19 mouse cellular contexts compared by ENCODE assay signal in the genomic region with DNA sequence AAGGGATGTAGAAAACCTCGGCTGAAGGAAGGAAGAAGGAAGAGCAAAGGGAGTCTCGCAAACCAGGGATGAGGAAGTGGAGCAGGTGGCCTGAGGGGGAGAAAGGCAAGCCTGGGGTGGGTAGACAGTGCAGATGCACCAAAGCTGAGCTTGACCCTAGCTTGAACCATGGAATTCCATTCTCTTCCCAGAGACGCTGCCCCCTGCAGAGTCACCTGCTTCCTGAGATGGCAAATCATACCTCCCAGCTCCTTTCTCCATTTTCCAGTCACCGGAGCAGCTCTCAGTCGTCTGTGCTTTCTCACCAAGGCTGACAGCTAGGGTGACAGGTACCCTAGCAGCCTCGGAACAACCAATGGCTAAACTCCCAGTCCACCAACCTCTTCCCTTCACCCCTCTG.
DNase-seq lines count a peak whose midpoint lies in the region; ATAC-seq and TF ChIP-seq lines count a peak whose summit lies in the region.
"Had no signal": no experiment of that assay in that cellular context is flagged by ENCODE, and none has a peak within 500 bp of the region (broad histone marks: within the 10 kb centered on the region; RNA-seq: fewer than 3 reads in every experiment).

No protein-coding gene starts in this region.

- no peak overlapping the region for H3K27ac ChIP-seq in heart, adult 2 months
- H3K27ac ChIP-seq in midbrain, embryonic 11.5 days (ENCODE audit: low read depth, low read length): no peak overlapping the region
- H3K27ac ChIP-seq in midbrain, embryonic 10.5 days (replicated peaks): no peak overlapping the region
- no peak overlapping the region for H3K27ac ChIP-seq in midbrain, embryonic 15.5 days
- H3K27ac ChIP-seq: embryonic facial prominence, embryonic 10.5 days; hindbrain, embryonic 10.5 days; hindbrain, embryonic 15.5 days had no signal

- H3K27me3 ChIP-seq in heart, adult 2 months (ENCODE audit: control insufficient read depth, insufficient read depth, low read length): no peaks in the 10 kb centered on the region
- H3K27me3 ChIP-seq in midbrain, embryonic 11.5 days (ENCODE audit: control insufficient read depth, insufficient read depth, low read length): no peaks in the 10 kb centered on the region
- H3K27me3 ChIP-seq in midbrain, embryonic 10.5 days (ENCODE audit: low read depth, poor library complexity, severe bottlenecking): no peaks in the 10 kb centered on the region
- H3K27me3 ChIP-seq in midbrain, embryonic 15.5 days (replicated peaks): no peaks in the 10 kb centered on the region
- H3K27me3 ChIP-seq: hindbrain, embryonic 15.5 days had no signal

- peak; percentile 51 for DNase-seq in heart, adult 11 months
- DNase-seq in heart, adult 2 months: no peak
- DNase-seq in midbrain, embryonic 11.5 days (ENCODE audit: low spot score, missing footprints): peak; percentile 67
- no peak for DNase-seq in midbrain, embryonic 10.5 days (ENCODE audit: low spot score)
- DNase-seq in ES-CJ7 (ENCODE audit: low read depth, low spot score): peak; percentile 14
- no peak for DNase-seq in thymus, postnatal 4 days
- no peak for DNase-seq in layer of hippocampus, postnatal 25 days (ENCODE audit: extremely low spot score in 1 of 2, low spot score in 1 of 2)
- DNase-seq: adrenal gland, adult 2 months; adrenal gland, postnatal 25 days; B cell, adult 2 months; cerebellum, adult 18-20 months; cerebellum, adult 9-11 months; cerebellum, postnatal 36 days; gastrocnemius, postnatal 36 days had no signal

- intact Hi-C loops in heart, adult 2 months (cut with DNase I): loop anchor here (2.0 kb wide), 1 partner anchor 1514 kb away; no protein-coding TSS in a partner anchor

- no peak overlapping the region for H3K9ac ChIP-seq in heart, adult 2 months (ENCODE audit: low read depth, low read length)
- H3K9ac ChIP-seq in midbrain, embryonic 11.5 days (ENCODE audit: low read length): no peak overlapping the region
- H3K9ac ChIP-seq in midbrain, embryonic 15.5 days: no peak overlapping the region
- H3K9ac ChIP-seq: heart, embryonic 12.5 days; hindbrain, embryonic 15.5 days had no signal

- no peak for ATAC-seq in midbrain, embryonic 11.5 days (ENCODE audit: low FRiP score)
- ATAC-seq in midbrain, embryonic 15.5 days (replicated peaks): no peak

- no peaks in the 10 kb centered on the region for H3K36me3 ChIP-seq in heart, adult 2 months (ENCODE audit: control insufficient read depth, insufficient read depth, low read length)
- no peaks in the 10 kb centered on the region for H3K36me3 ChIP-seq in midbrain, embryonic 11.5 days (ENCODE audit: control insufficient read depth, insufficient read depth, low read length)
- H3K36me3 ChIP-seq in midbrain, embryonic 10.5 days: no peaks in the 10 kb centered on the region
- H3K36me3 ChIP-seq in midbrain, embryonic 15.5 days (replicated peaks): no peaks in the 10 kb centered on the region
- H3K36me3 ChIP-seq: embryonic facial prominence, embryonic 10.5 days; heart, embryonic 12.5 days; hindbrain, embryonic 10.5 days; hindbrain, embryonic 15.5 days had no signal

- no peak for TF ChIP-seq CTCF in heart, adult 2 months (IDR thresholded peaks at IDR 0.05)

- no peak for TF ChIP-seq EP300 in heart, adult 2 months (IDR thresholded peaks at IDR 0.05; ENCODE audit: insufficient read depth, low read depth, low read length)

- no peaks in the 10 kb centered on the region for H3K79me2 ChIP-seq in heart, adult 2 months (replicated peaks; ENCODE audit: control insufficient read depth, insufficient read depth, low read length)

- H3K4me3 ChIP-seq in heart, adult 2 months: no peak overlapping the region
- H3K4me3 ChIP-seq in midbrain, embryonic 11.5 days (ENCODE audit: low read depth, low read length): no peak overlapping the region
- no peak overlapping the region for H3K4me3 ChIP-seq in midbrain, embryonic 10.5 days
- no peak overlapping the region for H3K4me3 ChIP-seq in midbrain, embryonic 15.5 days
- H3K4me3 ChIP-seq: embryonic facial prominence, embryonic 10.5 days; heart, embryonic 12.5 days; hindbrain, embryonic 10.5 days had no signal

- H3K4me2 ChIP-seq in midbrain, embryonic 11.5 days: no peak overlapping the region
- H3K4me2 ChIP-seq in midbrain, embryonic 15.5 days: peak overlapping the region; percentile 36
- H3K4me2 ChIP-seq: heart, embryonic 12.5 days had no signal

- H3K9me3 ChIP-seq in midbrain, embryonic 11.5 days (ENCODE audit: control insufficient read depth, low read length): no peaks in the 10 kb centered on the region
- no peaks in the 10 kb centered on the region for H3K9me3 ChIP-seq in midbrain, embryonic 10.5 days (replicated peaks)
- H3K9me3 ChIP-seq in midbrain, embryonic 15.5 days: no peaks in the 10 kb centered on the region
- H3K9me3 ChIP-seq: embryonic facial prominence, embryonic 10.5 days; heart, embryonic 12.5 days; hindbrain, embryonic 10.5 days; hindbrain, embryonic 15.5 days had no signal

- 13% methylated on average over 6 of the region's 6 CpGs for whole genome bisulfite sequencing in heart, adult 2 months
- WGBS in midbrain, embryonic 11.5 days: 40% methylated on average over 6 of the region's 6 CpGs
- WGBS in midbrain, embryonic 10.5 days: 45% methylated on average over 6 of the region's 6 CpGs
- WGBS in midbrain, embryonic 15.5 days: 45% methylated on average over 6 of the region's 6 CpGs

- TF ChIP-seq POLR2A in heart, adult 2 months (IDR thresholded peaks at IDR 0.05; ENCODE audit: insufficient read depth, low read depth, low read length): no peak

- H3K4me1 ChIP-seq in heart, adult 2 months (ENCODE audit: control insufficient read depth, insufficient read depth, low read length): no peaks in the 10 kb centered on the region
- H3K4me1 ChIP-seq in midbrain, embryonic 11.5 days (ENCODE audit: control insufficient read depth, insufficient read depth, low read length): no peaks in the 10 kb centered on the region
- H3K4me1 ChIP-seq in midbrain, embryonic 10.5 days: no peaks in the 10 kb centered on the region
- peaks cover 13% of the 10 kb centered on the region for H3K4me1 ChIP-seq in midbrain, embryonic 15.5 days
- H3K4me1 ChIP-seq: hindbrain, embryonic 10.5 days had no signal

Comparison
In these comparisons a context has a peak if more than half of its experiments do, and no peak if none do; other contexts are left out.
1. DNase-seq: peak in heart, adult 11 months (single experiment), midbrain, embryonic 11.5 days (single experiment) and ES-CJ7 (single experiment); none in heart, adult 2 months (0 of 2), midbrain, embryonic 10.5 days (single experiment), thymus, postnatal 4 days (single experiment) and layer of hippocampus, postnatal 25 days (0 of 2).